Mouse (Mus musculus) intestine, embryonic 15.5 days (tissue): ENCODE results near the gene 4930578C19Rik. TPM values are rescaled to one million over a fixed set of nuclear protein-coding genes. Genes with fewer than 3 reads are reported as not detected.

Source experiments
- ATAC-seq: fragments of 200-750 bp; cut with Nextera tagmentation; 2 replicates; pipeline ENCODE4 v1.8.0; 2017; ENCODE audit warnings: moderate TSS enrichment, moderate library complexity
- H3K27ac ChIP-seq: fragments of 300-500 bp; sonication (generic); 2 replicates; pipeline ENCODE4 v1.5.1; 2015; ENCODE audit warnings: mild to moderate bottlenecking, inconsistent platforms
- H3K27me3 ChIP-seq: fragments of 300-500 bp; sonication (generic); replicated peaks from 2 replicates; pipeline ENCODE4 v1.6.1; 2015; ENCODE audit warnings: inconsistent platforms
- H3K36me3 ChIP-seq: fragments of 300-500 bp; sonication (generic); 2 replicates; pipeline ENCODE4 v1.6.1; 2015; ENCODE audit warnings: inconsistent platforms
- H3K4me1 ChIP-seq: fragments of 300-500 bp; sonication (generic); replicated peaks from 2 replicates; pipeline ENCODE4 v1.6.1; 2015; ENCODE audit warnings: inconsistent platforms
- H3K4me2 ChIP-seq: fragments of 300-500 bp; sonication (generic); replicated peaks from 2 replicates; pipeline ENCODE4 v1.6.1; 2015; ENCODE audit warnings: mild to moderate bottlenecking, inconsistent platforms
- H3K4me3 ChIP-seq: fragments of 300-500 bp; sonication (generic); replicated peaks from 2 replicates; pipeline ENCODE4 v1.5.1; 2015; ENCODE audit warnings: inconsistent platforms
- H3K9ac ChIP-seq: fragments of 300-500 bp; sonication (generic); 2 replicates; pipeline ENCODE4 v1.6.1; 2015; ENCODE audit warnings: inconsistent platforms
- H3K9me3 ChIP-seq: fragments of 300-500 bp; sonication (generic); 2 replicates; pipeline ENCODE4 v1.6.1; 2016; ENCODE audit warnings: inconsistent platforms
- WGBS: fragments of 180-500 bp; shearing (Covaris S2); methylation state at CpG from one replicate; pipeline ENCODE4 v1.1.7; 2015; 5-methylcytosine and 5-hydroxymethylcytosine counted together
- polyA plus RNA-seq: library from polyadenylated mRNA; unstranded; fragments of >200 nt; fragmentation: Nextera tagmentation; extraction: Ambion mirVana; gene quantifications from 2 replicates; pipeline ENCODE4 v1.2.1, GENCODE M21; 2015

The 4930578C19Rik gene
- 0.72 and 0.74 TPM in 2 replicates for polyA plus RNA-seq

DNA sequence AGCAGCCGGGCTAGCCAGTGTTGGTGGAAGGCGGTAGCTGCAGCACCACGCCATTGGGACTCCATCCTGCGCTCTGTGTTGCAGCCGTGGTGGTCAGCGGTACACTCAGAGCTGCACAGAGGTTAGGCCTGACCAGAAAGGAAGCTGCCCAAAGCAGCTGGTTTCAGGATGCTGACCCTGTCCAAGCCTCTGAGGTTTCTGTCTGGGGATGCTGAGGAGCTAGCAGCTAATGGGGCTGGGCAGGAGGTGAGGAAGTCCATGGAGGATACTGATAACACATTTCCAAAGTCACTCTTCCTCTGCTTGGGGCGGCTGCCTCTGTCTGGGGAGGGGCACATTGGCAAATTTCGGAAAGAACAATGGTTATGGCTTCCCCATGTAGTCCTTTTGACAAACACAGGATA lies at the start of gene 4930578C19Rik:
Gene 4930578C19Rik (minus strand): TSS at position 200 of the 404 bp plus-strand sequence.
- Histone ChIP-seq H3K9ac (no peak within 1 kb of the TSS), H3K4me3 (no peak within 1 kb of the TSS), H3K9me3 (no peaks in the 10 kb centered on the region), H3K27me3 (no peaks in the 10 kb centered on the region), H3K4me1 (no peaks in the 10 kb centered on the region), H3K36me3 (no peaks in the 10 kb centered on the region), H3K27ac (no peak within 1 kb of the TSS), H3K4me2 (no peak within 1 kb of the TSS)
- 74% methylated on average over 8 of the region's 8 CpGs for WGBS
- no peak for ATAC-seq

DNA sequence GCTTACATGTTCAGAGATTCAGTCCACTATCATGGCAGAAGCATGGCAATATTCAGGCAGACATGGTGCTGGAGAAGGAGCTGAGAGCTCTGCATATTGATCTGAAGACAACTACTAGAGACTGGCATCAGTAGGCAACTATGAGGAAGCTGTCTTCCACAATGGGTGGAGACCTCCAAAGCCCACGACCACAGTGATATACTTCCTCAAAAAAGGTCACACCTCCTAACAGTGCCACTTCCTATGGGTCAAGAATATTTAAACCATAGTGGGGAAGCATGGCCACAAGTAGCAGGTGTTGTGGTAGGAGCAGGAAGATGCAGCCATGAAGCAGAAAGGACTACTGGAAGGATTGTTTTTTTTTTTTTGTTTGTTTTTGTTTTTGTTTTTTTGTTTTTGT lies 6.5 kb upstream of the 4930578C19Rik start:
- H3K9me3 ChIP-seq: no peaks in the 10 kb centered on the region
- ATAC-seq: no peak
- no peaks in the 10 kb centered on the region for H3K27me3 ChIP-seq
- no peaks in the 10 kb centered on the region for H3K36me3 ChIP-seq
- 57% methylated on average over 1 of the region's 1 CpGs for WGBS
- H3K4me3 ChIP-seq: no peak overlapping the region
- H3K27ac ChIP-seq: no peak overlapping the region
- H3K4me2 ChIP-seq: no peak overlapping the region
- no peak overlapping the region for H3K9ac ChIP-seq
- H3K4me1 ChIP-seq: no peaks in the 10 kb centered on the region

DNA sequence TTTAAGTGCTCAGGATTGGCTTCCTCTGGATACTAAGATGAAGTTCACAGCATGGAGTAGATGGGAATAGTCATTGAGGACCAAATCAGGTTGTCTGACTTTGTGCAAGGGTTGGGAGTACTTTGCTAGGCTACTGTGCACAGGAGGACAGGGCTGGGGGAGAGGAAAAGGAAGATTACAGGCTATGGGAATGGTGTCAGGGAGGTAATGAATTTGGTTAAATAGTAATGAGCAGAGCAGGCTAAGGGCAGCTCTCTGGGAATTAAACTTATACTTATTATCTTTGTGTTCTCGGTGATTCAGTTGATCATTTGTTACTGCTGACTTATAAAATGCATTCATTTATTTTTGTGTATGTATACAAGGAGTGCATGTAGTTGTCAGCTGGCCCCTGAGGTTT lies 1.7 kb upstream of the 4930578C19Rik start:
- Histone ChIP-seq H3K4me2 (no peak overlapping the region), H3K36me3 (no peaks in the 10 kb centered on the region), H3K9ac (no peak overlapping the region), H3K4me3 (no peak overlapping the region), H3K9me3 (no peaks in the 10 kb centered on the region), H3K27me3 (no peaks in the 10 kb centered on the region), H3K27ac (no peak overlapping the region), H3K4me1 (no peaks in the 10 kb centered on the region)
- WGBS: 81% methylated on average over 1 of the region's 1 CpGs
- ATAC-seq: no peak

DNA sequence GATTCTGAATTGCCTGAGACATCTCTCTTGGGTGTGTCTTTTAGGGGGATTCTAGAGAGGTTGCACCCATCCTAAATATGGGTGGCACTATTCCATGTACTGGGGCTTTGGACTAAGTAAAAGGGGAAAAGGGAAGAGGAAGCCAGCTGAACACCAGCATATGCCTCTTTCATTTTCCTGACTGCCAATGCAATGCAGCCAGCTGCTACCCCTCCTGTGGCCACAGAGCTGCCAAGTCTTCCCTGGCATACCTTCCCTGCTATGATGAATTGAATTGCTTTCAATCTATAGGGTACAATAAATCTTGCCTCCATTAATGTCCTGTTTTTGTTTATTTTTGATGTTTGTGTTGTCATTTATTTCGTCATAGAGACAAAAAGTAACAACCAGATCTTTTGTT lies 9.6 kb downstream of the 4930578C19Rik start:
- Histone ChIP-seq H3K9ac (no peak overlapping the region), H3K27ac (no peak overlapping the region), H3K4me1 (no peaks in the 10 kb centered on the region), H3K4me3 (no peak overlapping the region), H3K4me2 (no peak overlapping the region), H3K36me3 (no peaks in the 10 kb centered on the region), H3K27me3 (no peaks in the 10 kb centered on the region), H3K9me3 (no peaks in the 10 kb centered on the region)
- no peak for ATAC-seq
- WGBS: 30% methylated on average over 1 of the region's 1 CpGs

- H3K9me3 ChIP-seq: no peaks in the 10 kb centered on the region
- H3K4me2 ChIP-seq: no peak overlapping the region
- WGBS: 24% methylated on average over 5 of the region's 5 CpGs
- H3K9ac ChIP-seq: no peak overlapping the region
- no peak overlapping the region for H3K27ac ChIP-seq
- ATAC-seq: no peak
- H3K4me3 ChIP-seq: no peak overlapping the region
- H3K36me3 ChIP-seq: no peaks in the 10 kb centered on the region
- no peaks in the 10 kb centered on the region for H3K4me1 ChIP-seq
- H3K27me3 ChIP-seq: no peaks in the 10 kb centered on the region
These were observed 19.1 kb downstream of the 4930578C19Rik start for GRCm38 (mm10) chrX:18442066-18442465.

- no peak overlapping the region for H3K9ac ChIP-seq
- H3K27ac ChIP-seq: no peak overlapping the region
- H3K4me2 ChIP-seq: no peak overlapping the region
- H3K27me3 ChIP-seq: no peaks in the 10 kb centered on the region
- no peak overlapping the region for H3K4me3 ChIP-seq
- H3K9me3 ChIP-seq: no peaks in the 10 kb centered on the region
- 87% methylated on average over 3 of the region's 3 CpGs for whole genome bisulfite sequencing
- no peaks in the 10 kb centered on the region for H3K36me3 ChIP-seq
- no peak for ATAC-seq
- no peaks in the 10 kb centered on the region for H3K4me1 ChIP-seq
These were observed 35.7 kb downstream of the 4930578C19Rik start for GRCm38 (mm10) chrX:18425451-18425850.

- Histone ChIP-seq H3K9ac (no peak overlapping the region), H3K9me3 (no peaks in the 10 kb centered on the region), H3K36me3 (no peaks in the 10 kb centered on the region), H3K27ac (no peak overlapping the region), H3K4me2 (no peak overlapping the region), H3K4me1 (no peaks in the 10 kb centered on the region), H3K4me3 (no peak overlapping the region), H3K27me3 (no peaks in the 10 kb centered on the region)
- 98% methylated on average over 4 of the region's 4 CpGs for WGBS
- no peak for ATAC-seq
These were observed 38.0 kb downstream of the 4930578C19Rik start for GRCm38 (mm10) chrX:18423206-18423605.

- H3K9ac ChIP-seq: no peak overlapping the region
- 82% methylated on average over 4 of the region's 4 CpGs for WGBS
These were observed 40.9 kb downstream of the 4930578C19Rik start for GRCm38 (mm10) chrX:18420161-18420784.

GRCm38 (mm10) chrX:18418977-18419376 lies 42.2 kb downstream of the 4930578C19Rik start:
- 34% methylated on average over 1 of the region's 1 CpGs for WGBS
- Histone ChIP-seq H3K4me3 (no peak overlapping the region), H3K4me2 (no peak overlapping the region), H3K36me3 (no peaks in the 10 kb centered on the region), H3K27me3 (no peaks in the 10 kb centered on the region), H3K4me1 (no peaks in the 10 kb centered on the region), H3K9ac (no peak overlapping the region), H3K9me3 (no peaks in the 10 kb centered on the region), H3K27ac (no peak overlapping the region)
- ATAC-seq: no peak

More at GRCm38 (mm10) chrX:18420161-18420784, 40.9 kb downstream of the 4930578C19Rik start:
- Histone ChIP-seq H3K4me1 (no peaks in the 10 kb centered on the region), H3K27me3 (no peaks in the 10 kb centered on the region), H3K4me3 (no peak overlapping the region), H3K36me3 (no peaks in the 10 kb centered on the region), H3K4me2 (no peak overlapping the region), H3K9me3 (no peaks in the 10 kb centered on the region), H3K27ac (no peak overlapping the region)
- ATAC-seq: no peak

DNA sequence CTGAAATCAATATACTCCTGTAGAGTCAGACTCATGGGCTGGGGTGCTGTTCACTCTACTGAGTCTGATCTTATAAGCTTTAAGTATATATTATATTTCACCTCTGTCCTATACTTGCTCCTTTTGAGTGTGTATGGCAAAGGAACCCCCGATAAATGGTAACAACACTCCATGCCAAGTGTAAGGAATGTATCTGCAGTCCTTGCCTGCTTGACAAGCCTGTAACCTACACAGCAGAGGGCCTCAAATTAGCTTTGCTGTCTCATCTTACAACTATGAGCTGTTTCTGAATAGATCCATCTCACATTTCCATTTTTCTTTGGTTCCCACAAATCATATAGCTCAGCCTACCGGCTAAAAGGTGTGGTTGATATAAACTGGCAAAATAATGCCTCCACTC lies 46.6 kb downstream of the 4930578C19Rik start:
- Histone ChIP-seq H3K4me2 (no peak overlapping the region), H3K27ac (no peak overlapping the region), H3K9ac (no peak overlapping the region), H3K4me3 (no peak overlapping the region), H3K4me1 (no peaks in the 10 kb centered on the region), H3K27me3 (no peaks in the 10 kb centered on the region), H3K9me3 (no peaks in the 10 kb centered on the region), H3K36me3 (no peaks in the 10 kb centered on the region)
- 90% methylated on average over 2 of the region's 2 CpGs for WGBS
- no peak for ATAC-seq

- no peaks in the 10 kb centered on the region for H3K4me1 ChIP-seq
- H3K9ac ChIP-seq: no peak overlapping the region
- H3K4me2 ChIP-seq: no peak overlapping the region
- no peaks in the 10 kb centered on the region for H3K36me3 ChIP-seq
- H3K9me3 ChIP-seq: no peaks in the 10 kb centered on the region
- no peak overlapping the region for H3K4me3 ChIP-seq
- 83% methylated on average over 10 of the region's 10 CpGs for WGBS
- H3K27ac ChIP-seq: no peak overlapping the region
- no peak for ATAC-seq
- no peaks in the 10 kb centered on the region for H3K27me3 ChIP-seq
These were observed 49.9 kb downstream of the 4930578C19Rik start for GRCm38 (mm10) chrX:18411071-18411840.

DNA sequence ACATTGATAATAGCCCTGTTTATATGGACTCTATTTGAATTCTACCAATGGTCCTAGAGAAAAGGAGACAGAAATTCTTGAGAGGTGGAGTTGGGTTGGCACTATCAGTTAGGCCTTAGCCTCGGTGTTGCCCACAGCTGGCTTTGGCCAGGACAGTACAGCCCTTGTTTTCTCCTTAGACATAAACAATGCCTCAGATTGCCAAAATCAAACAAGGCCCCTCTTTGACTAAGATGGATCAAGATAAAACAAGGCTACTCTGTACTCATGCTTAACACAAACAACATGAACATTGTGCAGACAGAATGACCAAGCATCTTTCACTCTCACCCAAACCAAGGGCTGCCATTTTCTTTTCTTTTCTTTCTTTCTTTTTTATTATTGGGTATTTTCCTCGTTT lies 51.6 kb downstream of the 4930578C19Rik start:
- H3K4me2 ChIP-seq: no peak overlapping the region
- H3K4me1 ChIP-seq: no peaks in the 10 kb centered on the region
- H3K9me3 ChIP-seq: no peaks in the 10 kb centered on the region
- no peaks in the 10 kb centered on the region for H3K36me3 ChIP-seq
- H3K9ac ChIP-seq: no peak overlapping the region
- no peak for ATAC-seq
- H3K27me3 ChIP-seq: no peaks in the 10 kb centered on the region
- H3K27ac ChIP-seq: no peak overlapping the region
- no peak overlapping the region for H3K4me3 ChIP-seq
- 53% methylated on average over 2 of the region's 2 CpGs for WGBS

DNA sequence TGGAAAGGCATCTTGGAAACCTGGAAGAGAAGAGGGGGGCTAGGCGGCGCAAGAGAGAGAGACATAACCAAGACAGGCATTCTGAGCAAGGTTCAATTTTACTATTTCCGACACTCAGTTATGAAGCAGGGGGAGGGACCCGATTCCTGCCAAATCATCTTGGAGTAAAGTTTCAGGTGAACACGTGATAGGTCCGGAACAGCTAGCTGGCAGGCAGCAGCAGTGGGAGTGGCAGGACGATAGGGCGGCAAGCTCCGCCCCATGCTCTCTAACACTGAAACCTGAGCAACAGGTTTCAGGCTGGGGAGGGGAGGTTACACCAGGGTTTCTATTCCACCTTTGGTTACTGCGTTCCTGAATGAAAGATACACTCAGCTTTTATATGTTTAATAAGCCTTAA lies 58.9 kb downstream of the 4930578C19Rik start:
- H3K4me2 ChIP-seq: no peak overlapping the region
- no peak overlapping the region for H3K9ac ChIP-seq
- H3K27me3 ChIP-seq: no peaks in the 10 kb centered on the region
- no peak overlapping the region for H3K27ac ChIP-seq
- H3K9me3 ChIP-seq: no peaks in the 10 kb centered on the region
- H3K4me1 ChIP-seq: no peaks in the 10 kb centered on the region
- no peaks in the 10 kb centered on the region for H3K36me3 ChIP-seq
- 44% methylated on average over 10 of the region's 10 CpGs for WGBS
- no peak overlapping the region for H3K4me3 ChIP-seq
- ATAC-seq: peak; percentile 25
